Mouse (Mus musculus): ENCODE results near the gene Tmem223.

The Tmem223 gene

GRCm38 (mm10) chr19:8747368-8747767 lies 23.4 kb upstream of the Tmem223 start:
- DNase-seq = no peak

GRCm38 (mm10) chr19:8755652-8756051 lies 15.1 kb upstream of the Tmem223 start:
- DNase-seq = no peak

- DNase-seq = peak; percentile 98
Observed at GRCm38 (mm10) chr19:8756635-8757387, 14.0 kb upstream of the Tmem223 start, which contains the start of gene Nxf1. Gene Nxf1 (plus strand): TSS chr19:8757073.

GRCm38 (mm10) chr19:8757471-8757998 lies 13.3 kb upstream of the Tmem223 start:
- DNase-seq = no peak

GRCm38 (mm10) chr19:8758899-8759298 lies 11.9 kb upstream of the Tmem223 start:
- DNase-seq = no peak

- DNase-seq = no peak
Observed at GRCm38 (mm10) chr19:8760757-8761156, 10.0 kb upstream of the Tmem223 start.

GRCm38 (mm10) chr19:8763276-8763675 lies 7.5 kb upstream of the Tmem223 start:
- no peak for DNase-seq

- no peak for DNase-seq
Observed at GRCm38 (mm10) chr19:8765562-8765961, 5.2 kb upstream of the Tmem223 start.

- no peak for DNase-seq
Observed at GRCm38 (mm10) chr19:8772996-8773395, 2.2 kb downstream of the Tmem223 start.

GRCm38 (mm10) chr19:8773409-8773808 lies 2.6 kb downstream of the Tmem223 start:
- no peak for DNase-seq

GRCm38 (mm10) chr19:8774086-8774835 lies 3.5 kb downstream of the Tmem223 start, which contains the start of gene Tmem179b:
Gene Tmem179b (minus strand): TSS chr19:8774467.
- peak; percentile 98 for DNase-seq

- peak; percentile 59 for DNase-seq
Observed at GRCm38 (mm10) chr19:8774951-8775421, 4.2 kb downstream of the Tmem223 start.

GRCm38 (mm10) chr19:8786008-8786781 lies 15.4 kb downstream of the Tmem223 start, which contains the start of gene Taf6l:
Gene Taf6l (minus strand): TSS chr19:8786417.
- DNase-seq = peak; percentile 95

- DNase-seq = no peak
Observed at GRCm38 (mm10) chr19:8788521-8788920, 17.7 kb downstream of the Tmem223 start.

- no peak for DNase-seq
Observed at GRCm38 (mm10) chr19:8789171-8789570, 18.4 kb downstream of the Tmem223 start.

GRCm38 (mm10) chr19:8790171-8790570 lies 19.4 kb downstream of the Tmem223 start:
- no peak for DNase-seq

GRCm38 (mm10) chr19:8798264-8798946 lies 27.6 kb downstream of the Tmem223 start, which contains the start of gene Polr2g:
Gene Polr2g (minus strand): TSS chr19:8798577.
- DNase-seq = peak; percentile 95

GRCm38 (mm10) chr19:8798947-8799315 lies 28.1 kb downstream of the Tmem223 start:
- no peak for DNase-seq

GRCm38 (mm10) chr19:8802130-8802821 lies 31.5 kb downstream of the Tmem223 start, which contains the start of gene Zbtb3:
Gene Zbtb3 (plus strand): TSS chr19:8802555.
- DNase-seq = peak; percentile 95

GRCm38 (mm10) chr19:8803204-8803780 lies 32.5 kb downstream of the Tmem223 start:
- DNase-seq = no peak
